Mouse (Mus musculus): Measurements from ENCODE around the gene Perp.

Gene Perp

GRCm38 (mm10) chr10:18844441-18845286 is at the start of gene Perp:
TSS of gene Perp (plus strand) at chr10:18845020.
- peak; percentile 34 for DNase-seq (ENCODE audit: low spot score)

DNA sequence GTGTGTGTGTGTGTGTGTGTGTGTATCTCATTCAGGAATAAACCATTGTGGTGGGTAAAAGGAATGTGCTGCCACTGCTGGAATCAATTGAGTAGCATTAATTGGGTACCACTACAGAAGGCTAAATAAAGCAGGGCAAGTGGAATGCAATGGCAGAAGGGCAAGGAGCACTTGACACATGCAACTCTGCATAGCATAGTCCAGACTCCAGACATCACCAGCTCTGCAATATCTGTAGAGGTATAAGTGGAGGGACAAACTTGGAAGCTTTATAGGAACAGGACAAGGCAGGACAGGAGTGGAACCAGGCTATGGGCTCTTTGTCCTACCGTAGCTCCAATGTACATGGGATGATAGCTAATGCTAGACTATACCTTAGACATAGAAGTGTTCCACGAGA is 33.1 kb upstream of the Perp start:
- DNase-seq (ENCODE audit: low spot score): no peak

DNA sequence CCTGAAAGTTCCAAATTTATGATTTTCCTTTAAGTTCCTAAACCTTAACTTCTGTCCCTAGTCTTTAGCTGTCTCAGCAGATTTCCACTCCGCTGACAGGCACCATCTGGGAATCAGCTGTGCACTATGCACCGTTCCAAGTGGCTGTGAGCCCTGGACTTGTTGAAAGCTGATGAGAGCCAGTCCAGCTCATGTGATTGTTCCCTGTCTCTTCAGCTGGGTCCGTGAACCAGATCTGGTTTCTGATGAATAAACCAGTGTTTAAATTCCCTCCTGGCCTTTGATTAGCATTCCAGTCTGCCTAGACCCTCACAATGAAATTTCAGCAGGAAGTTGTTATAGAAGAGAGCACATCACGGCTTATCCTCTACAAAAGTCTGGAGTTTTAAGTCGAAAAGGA is 28.3 kb upstream of the Perp start:
- no peak for DNase-seq (ENCODE audit: low spot score)

GRCm38 (mm10) chr10:18825143-18825542 is 19.7 kb upstream of the Perp start:
- no peak for DNase-seq (ENCODE audit: low spot score)

DNA sequence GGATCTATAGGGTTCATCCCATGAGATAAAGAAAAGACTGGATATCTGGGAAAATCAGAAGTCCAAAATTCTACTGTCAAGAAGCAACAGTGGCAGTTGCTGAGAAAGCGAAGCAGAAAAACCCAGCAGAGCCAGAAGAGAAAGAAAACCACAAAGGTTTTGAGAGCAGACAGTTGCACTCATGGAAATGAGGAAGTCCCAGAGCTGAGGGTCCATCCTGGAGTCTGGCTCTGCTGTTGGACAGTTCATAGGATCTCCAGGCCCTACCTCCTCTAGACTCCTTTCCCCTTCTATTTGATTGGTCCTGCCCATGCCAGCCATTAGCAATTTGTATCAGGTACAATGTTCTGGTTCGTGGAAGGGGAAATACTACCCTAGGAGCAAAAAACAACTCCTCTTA is 18.7 kb upstream of the Perp start:
- DNase-seq (ENCODE audit: low spot score): no peak

GRCm38 (mm10) chr10:18827936-18828335 is 16.9 kb upstream of the Perp start:
- DNase-seq (ENCODE audit: low spot score): no peak

- DNase-seq (ENCODE audit: low spot score): no peak
Measured at GRCm38 (mm10) chr10:18830359-18830758, 14.5 kb upstream of the Perp start.

DNA sequence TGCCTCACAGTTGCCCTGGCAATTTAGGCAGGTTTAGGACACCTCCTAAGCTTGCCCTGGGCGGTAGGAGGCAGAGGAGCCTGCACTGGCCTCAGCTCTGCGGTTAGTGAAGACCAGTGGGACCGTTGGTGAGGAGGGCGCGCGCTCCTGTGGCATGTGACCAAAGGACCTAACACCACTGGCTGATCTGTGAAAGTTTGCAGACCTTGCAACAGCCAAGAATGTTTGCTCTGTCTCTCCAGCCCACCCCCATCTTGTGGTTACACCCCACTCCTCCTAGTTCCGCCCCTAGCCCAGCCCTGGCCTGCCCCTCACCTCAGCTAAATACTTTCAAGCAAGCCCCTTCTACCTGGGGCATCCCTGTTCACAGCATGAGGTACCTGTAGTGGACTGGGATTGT is 13.0 kb upstream of the Perp start:
- DNase-seq (ENCODE audit: low spot score): no peak

DNA sequence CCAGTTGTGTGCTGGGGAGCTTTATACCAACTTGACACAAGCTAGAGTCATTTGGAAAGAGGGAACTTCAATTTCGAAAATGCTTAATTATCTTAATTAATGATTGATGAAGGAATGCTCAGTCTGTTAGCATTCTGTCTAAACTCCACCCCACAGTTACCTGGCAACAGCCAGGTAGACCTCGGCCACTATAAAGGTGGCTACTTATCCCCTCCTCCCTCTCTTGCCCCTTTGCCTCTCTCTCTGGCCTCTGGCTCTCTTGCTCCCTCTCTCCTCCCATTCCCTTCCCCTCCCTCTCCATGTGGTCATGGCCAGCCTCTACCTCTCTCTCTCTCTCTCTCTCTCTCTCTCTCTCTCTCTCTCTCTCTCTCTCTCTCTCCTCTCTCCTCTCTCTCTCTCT is 10.4 kb upstream of the Perp start:
- no peak for DNase-seq (ENCODE audit: low spot score)

DNA sequence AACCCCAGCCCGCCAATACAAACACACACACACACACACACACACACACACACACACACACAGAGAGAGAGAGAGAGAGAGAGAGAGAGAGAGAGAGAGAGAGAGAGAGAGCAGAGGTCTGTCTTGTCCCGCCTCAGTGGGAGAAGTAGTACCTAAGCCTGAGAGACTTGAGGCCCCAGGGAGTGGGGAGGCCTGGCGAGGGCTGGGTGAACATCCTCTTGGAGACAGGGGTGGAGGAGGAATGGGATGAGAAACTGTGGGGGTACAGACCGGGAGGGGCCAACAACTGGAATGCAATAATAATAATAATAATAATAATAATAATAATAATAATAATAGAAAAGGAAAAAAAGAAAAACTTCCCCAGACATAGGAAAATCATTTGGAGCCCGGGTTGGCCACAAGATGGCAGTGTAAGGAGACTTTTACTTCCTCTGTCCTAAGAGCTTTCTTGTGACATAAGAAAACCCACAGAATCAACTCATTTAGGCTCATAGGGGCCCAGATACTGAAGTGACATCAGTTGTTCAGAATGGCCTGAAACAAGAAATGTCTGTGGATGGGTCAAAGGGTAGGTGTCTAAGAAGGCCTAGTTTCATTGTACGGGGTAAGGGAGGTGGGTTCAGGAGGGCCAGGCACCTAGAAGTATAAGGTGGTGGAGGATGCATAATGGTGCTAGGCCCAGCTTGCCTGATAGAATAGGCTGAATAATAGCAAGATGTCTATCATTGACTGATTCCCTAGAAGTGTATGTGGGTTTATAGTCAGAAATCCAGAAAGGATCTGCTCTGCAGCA is 8.9 kb upstream of the Perp start:
- no peak for DNase-seq (ENCODE audit: low spot score)

GRCm38 (mm10) chr10:18839530-18839929 is 5.3 kb upstream of the Perp start:
- no peak for DNase-seq (ENCODE audit: low spot score)

- DNase-seq (ENCODE audit: low spot score): no peak
Measured at GRCm38 (mm10) chr10:18840736-18841135, 4.1 kb upstream of the Perp start.

DNA sequence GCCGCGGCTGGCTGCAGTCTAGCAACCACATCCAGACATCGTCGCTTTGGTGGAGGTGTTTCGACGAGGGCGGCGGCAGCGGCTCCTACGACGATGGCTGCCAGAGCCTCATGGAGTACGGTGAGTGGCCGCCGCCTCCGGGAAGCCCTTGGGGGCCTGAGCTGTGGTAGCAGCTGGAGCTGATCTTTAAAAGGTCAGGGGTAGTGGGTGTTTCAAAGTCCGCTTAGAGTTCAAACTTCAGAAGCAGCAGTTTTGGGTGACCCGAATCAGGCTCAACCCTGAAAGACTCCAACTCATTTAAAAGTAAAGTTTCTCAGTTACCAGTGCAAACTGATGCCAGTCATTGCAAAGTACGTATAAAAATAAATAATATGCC is 455 bp downstream of the Perp start:
- DNase-seq (ENCODE audit: low spot score): no peak

DNA sequence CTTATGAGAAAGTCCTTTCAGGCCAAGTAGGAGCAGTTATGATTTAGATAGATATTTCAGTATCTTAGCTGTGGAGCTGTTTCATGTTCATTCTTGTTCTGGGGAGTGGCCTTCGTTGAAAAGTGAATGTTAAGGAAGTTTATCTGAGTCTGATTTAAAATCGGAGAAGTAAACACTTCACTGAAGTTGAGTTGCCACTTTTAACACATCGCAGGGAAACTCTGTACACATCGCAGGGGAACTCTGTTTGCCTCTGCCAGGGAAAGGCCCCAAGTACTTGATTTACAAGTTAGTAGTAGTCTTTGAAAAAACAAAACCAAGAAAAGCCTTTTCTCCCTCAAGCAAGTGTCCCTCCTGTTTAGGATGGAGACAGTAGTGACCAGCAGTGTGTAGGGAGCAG is 891 bp downstream of the Perp start:
- DNase-seq (ENCODE audit: low spot score): no peak

GRCm38 (mm10) chr10:18846474-18847264 is 1.8 kb downstream of the Perp start:
- no peak for DNase-seq (ENCODE audit: low spot score)

DNA sequence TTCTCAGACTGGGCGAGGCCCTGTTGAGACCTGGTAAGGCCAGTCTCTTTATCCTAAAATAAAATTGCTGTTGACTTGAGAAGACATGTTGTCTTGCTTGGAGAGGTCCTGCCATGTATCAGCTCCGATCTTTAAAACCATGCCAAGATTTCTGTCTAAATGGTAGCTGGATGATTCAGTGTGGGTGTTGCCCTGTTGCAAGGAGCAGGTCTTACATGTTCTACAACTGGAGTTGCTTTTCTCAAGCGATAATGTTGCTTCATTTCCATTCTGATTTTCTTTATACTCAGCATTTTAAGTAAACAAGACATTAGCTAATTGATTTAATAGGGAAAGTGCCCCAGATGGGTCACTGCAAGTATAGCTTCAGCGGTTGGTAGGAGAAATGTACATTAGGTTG is 5.4 kb downstream of the Perp start:
- no peak for DNase-seq (ENCODE audit: low spot score)

DNA sequence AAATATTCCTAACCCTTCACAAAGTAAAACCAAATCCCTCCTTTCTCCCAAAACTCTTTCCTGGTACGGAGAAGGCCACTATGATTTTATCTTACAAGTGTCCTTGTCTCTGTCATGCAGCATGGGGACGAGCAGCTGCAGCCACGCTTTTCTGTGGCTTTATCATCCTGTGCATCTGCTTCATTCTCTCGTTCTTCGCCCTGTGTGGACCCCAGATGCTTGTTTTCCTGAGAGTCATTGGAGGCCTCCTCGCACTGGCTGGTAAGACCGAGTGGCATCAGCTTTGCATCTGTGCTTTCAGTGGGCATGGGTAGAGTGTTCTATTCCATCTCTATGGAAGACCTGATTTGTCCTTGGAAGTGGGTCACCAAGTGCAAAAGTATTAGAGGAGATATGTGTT is 8.6 kb downstream of the Perp start:
- DNase-seq (ENCODE audit: low spot score): no peak

GRCm38 (mm10) chr10:18857244-18857643 is 12.4 kb downstream of the Perp start:
- DNase-seq (ENCODE audit: low spot score): no peak

- no peak for DNase-seq (ENCODE audit: low spot score)
Measured at GRCm38 (mm10) chr10:18859632-18860031, 14.8 kb downstream of the Perp start.

GRCm38 (mm10) chr10:18860119-18860824 is 15.5 kb downstream of the Perp start:
- DNase-seq (ENCODE audit: low spot score): no peak

GRCm38 (mm10) chr10:18860831-18861230 is 16.0 kb downstream of the Perp start:
- no peak for DNase-seq (ENCODE audit: low spot score)

DNA sequence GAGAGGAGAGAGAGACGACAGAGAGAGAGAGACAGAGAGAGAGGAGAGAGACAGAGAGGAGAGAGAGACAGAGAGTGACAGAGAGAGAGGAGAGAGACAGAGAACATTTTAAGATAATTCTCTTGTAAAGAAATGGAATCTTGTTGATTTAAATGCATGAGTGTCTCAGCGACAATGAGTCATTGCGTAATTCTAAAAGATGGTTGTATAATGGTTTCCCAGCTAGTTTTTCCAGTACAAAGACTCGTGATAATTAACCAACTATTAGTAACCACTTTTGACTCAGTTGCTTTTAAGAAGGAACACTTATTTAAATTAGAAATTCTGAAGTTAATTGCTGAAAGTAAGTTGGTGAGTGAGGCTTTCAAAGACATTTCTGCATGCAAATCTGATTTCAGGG is 16.6 kb downstream of the Perp start:
- DNase-seq (ENCODE audit: low spot score): no peak
